Mouse (Mus musculus) forelimb bud, embryonic 11.5 days (tissue): ENCODE results near the gene Tsga10ip.

Source experiments
- DNase-seq: peaks from one replicate; pipeline ENCODE4 v3.0.0-alpha.2; 2012; ENCODE audit warnings: low read depth, low spot score

Tsga10ip gene

DNA sequence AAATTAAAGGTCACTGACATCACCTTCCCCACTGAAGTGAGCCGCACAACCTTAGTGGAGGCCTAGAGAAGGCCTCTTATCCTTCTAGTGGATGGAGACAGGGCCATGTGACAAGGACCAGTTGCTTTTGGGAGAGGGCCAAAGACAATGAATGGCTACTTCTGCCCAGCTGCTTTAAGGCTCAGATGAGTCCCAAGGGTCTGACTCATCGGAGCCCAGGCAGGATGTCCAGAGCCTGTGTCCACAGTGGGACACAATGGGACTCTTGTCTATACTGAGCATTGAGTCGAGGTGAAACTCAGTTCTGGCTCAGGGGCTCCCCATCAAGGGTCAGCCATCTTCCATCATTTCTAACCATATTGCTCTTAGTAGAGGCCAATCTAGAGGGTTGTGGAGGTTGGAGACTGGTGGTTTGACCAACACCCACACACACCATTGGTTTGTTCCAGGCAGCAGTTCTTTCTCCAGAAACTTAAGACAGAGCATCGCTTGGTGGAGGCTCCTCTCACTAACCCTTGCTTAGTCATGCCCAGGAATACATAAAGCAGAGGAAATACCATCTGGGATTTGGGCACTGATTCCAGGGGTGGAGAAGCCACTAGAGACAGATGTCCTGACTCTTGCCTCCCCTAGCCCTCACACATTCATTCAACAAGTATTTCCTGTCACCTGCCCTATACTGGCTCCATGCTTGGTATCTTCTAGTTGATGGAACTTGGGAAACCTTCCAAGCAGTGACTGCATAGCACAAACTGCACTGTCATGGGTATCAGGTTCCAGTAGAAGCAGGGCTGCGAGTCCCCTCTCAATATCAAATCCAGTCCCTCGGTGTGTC, 56.8 kb downstream of the Tsga10ip start:
- no peak for DNase-seq

DNA sequence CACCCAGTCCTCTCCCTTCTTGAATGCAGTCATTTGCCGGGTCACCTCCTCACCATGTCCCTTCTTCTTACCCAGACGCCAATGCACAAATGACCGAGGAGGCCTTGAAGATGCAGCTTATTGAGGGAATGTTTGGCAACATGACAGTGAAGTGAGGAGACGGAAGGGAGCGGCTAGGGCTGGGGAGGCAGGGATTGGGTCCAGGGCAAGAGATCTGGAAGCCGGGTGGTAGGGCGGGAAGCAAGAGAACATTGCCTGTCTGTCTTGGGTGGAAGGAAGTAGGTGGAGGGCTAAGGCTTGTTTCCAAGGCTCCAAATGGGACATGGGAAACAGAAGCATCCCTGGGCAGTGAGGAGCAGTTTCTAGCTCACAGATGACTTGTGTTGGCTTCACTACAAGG, 61.0 kb downstream of the Tsga10ip start:
- no peak for DNase-seq
